Mouse (Mus musculus): ENCODE measurements at regions not wholly inside any gene's neighbourhood (a gene's known extent, or its start where the extent isn't known, plus 50 kb on each side); places are given as distances from the start of the nearest gene placed in this dataset.

DNA sequence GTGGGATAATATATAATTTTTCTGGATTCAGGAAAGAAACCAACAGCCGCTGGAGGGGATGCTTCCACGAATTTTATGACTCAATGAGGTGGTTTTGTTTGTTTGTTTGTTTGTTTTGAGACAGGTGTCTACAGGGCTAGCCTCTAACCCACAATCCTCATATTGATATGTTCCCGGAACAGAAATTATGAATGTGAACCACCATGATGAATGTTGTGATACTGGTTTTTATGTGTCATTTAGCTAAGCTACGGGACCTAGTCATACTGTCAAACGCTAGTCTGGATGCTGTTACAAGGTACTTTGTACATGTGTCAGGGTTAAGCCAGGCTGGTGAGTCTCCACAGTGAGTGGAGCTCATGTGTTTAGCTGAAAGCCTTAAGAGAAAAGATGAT lies 100.6 kb upstream of the Cpsf6 start:
- TF ChIP-seq POLR2A (IDR thresholded peaks at IDR 0.05; ENCODE audit: borderline replicate concordance, extremely low read depth, low read depth, low read length) (no peak), CTCF (IDR thresholded peaks at IDR 0.05; ENCODE audit: insufficient read depth, low read length) (no peak)
